8 mouse cellular contexts compared by ENCODE assay signal in the genomic region with DNA sequence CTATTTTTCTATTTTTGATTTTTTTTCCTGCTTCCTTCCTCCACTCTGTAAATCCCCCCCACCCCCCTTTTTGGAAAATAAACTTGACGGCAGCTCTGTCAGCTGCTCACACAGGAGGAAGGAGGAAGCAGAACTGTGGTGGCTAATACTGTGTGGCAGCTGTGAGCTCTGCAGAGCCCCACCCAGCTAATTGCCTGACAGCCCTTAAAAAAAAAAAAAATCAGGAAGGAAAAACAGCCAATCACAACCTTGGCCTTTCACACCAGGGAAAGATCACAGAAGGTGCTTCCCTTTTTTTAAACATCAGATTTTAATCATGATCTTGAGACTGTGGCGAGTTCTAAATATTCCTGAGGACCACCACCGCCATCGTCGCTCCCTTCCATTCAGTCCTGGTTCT.
DNase-seq lines count a peak whose midpoint lies in the region; ATAC-seq and TF ChIP-seq lines count a peak whose summit lies in the region.

No protein-coding gene starts in this region.

- H3K4me3 ChIP-seq in G1E (ENCODE audit: low read depth, low read length): no peak overlapping the region; the same call in 1 of the 2 replicates

- no peaks in the 10 kb centered on the region for H3K27me3 ChIP-seq in G1E (ENCODE audit: insufficient read depth, low read length)

- H3K36me3 ChIP-seq in G1E (replicated peaks): no peaks in the 10 kb centered on the region

- intact Hi-C loops in heart, postnatal 25 days (cut with DNase I): no loop called here

- H3K4me1 ChIP-seq in G1E (ENCODE audit: insufficient read depth, low read depth, low read length): peaks cover 39% of the 10 kb centered on the region

- no peaks in the 10 kb centered on the region for H3K9me3 ChIP-seq in G1E (replicated peaks)

- peak; percentile 80 for ATAC-seq in G1E (ENCODE audit: extremely low read depth, insufficient number of reproducible peaks, low FRiP score, poor library complexity, severe bottlenecking)
- ATAC-seq in granulocyte monocyte progenitor cell, adult 5-6 weeks (replicated peaks; ENCODE audit: poor library complexity, severe bottlenecking): peak; percentile 99
- peak; percentile 96 for ATAC-seq in megakaryocyte, adult 5-6 weeks (ENCODE audit: poor library complexity, severe bottlenecking)

- DNase-seq in heart, adult 9 months (ENCODE audit: low spot score in 2 of 2): peak; percentile 10 to 58
- no peak for DNase-seq in heart, postnatal 25 days (ENCODE audit: low spot score)
- peak; percentile 52 for DNase-seq in G1E (ENCODE audit: low spot score)
- no peak for DNase-seq in right cerebral cortex, postnatal 25 days
- no peak for DNase-seq in cerebellum, adult 9-10 months
- DNase-seq in right cerebral cortex, postnatal 4 days: no peak

- TF ChIP-seq CTCF in G1E (IDR thresholded peaks at IDR 0.05; ENCODE audit: low read depth, low read length): no peak

Comparison
In these comparisons a context has a peak if more than half of its experiments do, and no peak if none do; other contexts are left out.
1. DNase-seq: peak in heart, adult 9 months (2 of 2) and G1E (single experiment); none in heart, postnatal 25 days (single experiment), right cerebral cortex, postnatal 25 days (single experiment), cerebellum, adult 9-10 months (single experiment) and right cerebral cortex, postnatal 4 days (single experiment).
2. Peak in every context shown above with its lines, with median percentiles within 50 percentile points of each other: ATAC-seq.